Mouse (Mus musculus) ES-E14 (cell line): ENCODE results near the gene Cep164. TPM values are rescaled to one million over a fixed set of nuclear protein-coding genes. Genes with fewer than 3 reads are reported as not detected.
A peak's percentile ranks its signal among the peaks of the same experiment; 100 is the strongest.
"Not testable (repeated sequence)": the region's sequence is repeated elsewhere in the genome, so short reads cannot be mapped to it uniquely, and the experiment has no call there.

Source experiments
- DNase-seq: peaks from one replicate; pipeline ENCODE4 v3.0.0-alpha.2; 2013; ENCODE audit warnings: low read depth, low spot score
- H3K27ac ChIP-seq: 2 replicates; pipeline ENCODE4 v1.5.1; 2012; ENCODE audit warnings: low read depth, mild to moderate bottlenecking, low read length, moderate library complexity, mixed read lengths; ENCODE audit not compliant: poor library complexity, insufficient read depth, severe bottlenecking
- H3K36me3 ChIP-seq: 2 replicates; pipeline ENCODE4 v1.6.1; 2012; ENCODE audit warnings: mild to moderate bottlenecking, low read length, moderate library complexity, mixed read lengths; ENCODE audit not compliant: control insufficient read depth, poor library complexity, insufficient read depth, severe bottlenecking
- H3K4me1 ChIP-seq, 2 experiments: fragments of 150-350 bp in 1 of 2; sonication (generic) in 1 of 2; 2 replicates each; pipeline ENCODE4 v1.6.1; 2012; ENCODE audit warnings: low read length in 2 of 2, mild to moderate bottlenecking in 1 of 2, mixed read lengths in 1 of 2; ENCODE audit not compliant: control insufficient read depth in 2 of 2, insufficient read depth in 2 of 2, poor library complexity in 1 of 2
- H3K4me3 ChIP-seq, 2 experiments: fragments of 150-350 bp in 1 of 2; sonication (generic) in 1 of 2; 2 replicates each; pipeline ENCODE4 v1.5.1; 2012; ENCODE audit warnings: low read length in 2 of 2, low read depth in 1 of 2, mild to moderate bottlenecking in 1 of 2, mixed read lengths in 1 of 2; ENCODE audit not compliant: insufficient read depth in 1 of 2, poor library complexity in 1 of 2, severe bottlenecking in 1 of 2
- H3K9ac ChIP-seq: 2 replicates; pipeline ENCODE4 v1.6.1; 2012; ENCODE audit warnings: low read depth, mild to moderate bottlenecking, low read length, mixed read lengths; ENCODE audit not compliant: poor library complexity, insufficient read depth, severe bottlenecking
- H3K9me3 ChIP-seq: fragments of 150-350 bp; sonication (generic); 2 replicates; pipeline ENCODE4 v1.6.1; 2012; ENCODE audit warnings: low read depth, mild to moderate bottlenecking, low read length; ENCODE audit not compliant: control insufficient read depth, insufficient read depth
- CHD2 ChIP-seq: IDR thresholded peaks from 2 replicates; pipeline ENCODE4 v1.6.1; 2014; ENCODE audit warnings: mild to moderate bottlenecking, low read depth, low read length, inconsistent platforms
- HCFC1 ChIP-seq: IDR thresholded peaks from 2 replicates; pipeline ENCODE4 v1.6.1; 2012; ENCODE audit warnings: low read length, inconsistent platforms, borderline replicate concordance; ENCODE audit not compliant: insufficient read depth
- MAFK ChIP-seq: IDR thresholded peaks from 2 replicates; pipeline ENCODE4 v1.6.1; 2014; ENCODE audit warnings: mild to moderate bottlenecking, low read depth, low read length, inconsistent platforms; ENCODE audit not compliant: insufficient read depth
- ZC3H11A ChIP-seq: IDR thresholded peaks from 2 replicates; pipeline ENCODE4 v1.6.1; 2012; ENCODE audit warnings: low read depth, mild to moderate bottlenecking, inconsistent platforms, low read length, borderline replicate concordance
- ZNF384 ChIP-seq: IDR thresholded peaks from 2 replicates; pipeline ENCODE4 v1.6.1; 2012; ENCODE audit warnings: low read depth, low read length, inconsistent platforms
- in situ Hi-C, 2 experiments: fragments of 600-800 bp; cut with MboI; formaldehyde crosslinking; loops; one replicate each; pipeline ENCODE4 v1.15.1; 2025; ENCODE audit warnings: low sequenced_read_pairs in 2 of 2, inconsistent platforms in 1 of 2; ENCODE audit not compliant: unreplicated experiment in 2 of 2
- total RNA-seq: library from RNA; depleted of rRNA; stranded (reverse); fragments of 300-350 nt; gene quantifications from 2 replicates; pipeline ENCODE4 v1.2.3, GENCODE M21; 2012

Gene Cep164
- total RNA-seq, 1 experiment, result 19.1 TPM

GRCm38 (mm10) chr9:45783249-45784069 lies 45.0 kb downstream of the Cep164 start:
- H3K27ac ChIP-seq, result no peak overlapping the region
- TF ChIP-seq HCFC1, result no peak
- no peak for TF ChIP-seq MAFK
- TF ChIP-seq ZC3H11A, result no peak
- no peak for TF ChIP-seq CHD2
- TF ChIP-seq ZNF384, result no peak
- no peak overlapping the region for H3K4me3 ChIP-seq
- no peaks in the 10 kb centered on the region for H3K9me3 ChIP-seq
- H3K9ac ChIP-seq, result no peak overlapping the region
- H3K4me1 ChIP-seq, result no peaks in the 10 kb centered on the region
- in situ Hi-C loops, result no loop called here
- DNase-seq, result no peak
- peaks cover 7% of the 10 kb centered on the region; the same call in 1 of the 2 replicates for H3K36me3 ChIP-seq

- TF ChIP-seq HCFC1, result no peak
- no peak for TF ChIP-seq MAFK
- TF ChIP-seq ZNF384, result no peak
- TF ChIP-seq CHD2, result no peak
- no peak for TF ChIP-seq ZC3H11A
- Histone ChIP-seq H3K4me3 (no peak overlapping the region), H3K9ac (no peak overlapping the region), H3K36me3 (peaks cover 21% of the 10 kb centered on the region), H3K27ac (no peak overlapping the region), H3K4me1 (peaks cover 2 to 6% of the 10 kb centered on the region in 2 experiments; a peak in 1 of 4 replicates), H3K9me3 (no peaks in the 10 kb centered on the region)
- no peak for DNase-seq
- in situ Hi-C loops, result no loop called here
Measured at GRCm38 (mm10) chr9:45779201-45779600, 49.3 kb downstream of the Cep164 start.

- H3K27ac ChIP-seq, H3K9ac ChIP-seq, H3K4me1 ChIP-seq, in situ Hi-C loops, H3K9me3 ChIP-seq, H3K4me3 ChIP-seq: not testable (repeated sequence)
- peaks cover 26% of the 10 kb centered on the region for H3K36me3 ChIP-seq
- peak; percentile 53 for DNase-seq
Measured at GRCm38 (mm10) chr9:45776176-45776575, 52.3 kb downstream of the Cep164 start.

DNA sequence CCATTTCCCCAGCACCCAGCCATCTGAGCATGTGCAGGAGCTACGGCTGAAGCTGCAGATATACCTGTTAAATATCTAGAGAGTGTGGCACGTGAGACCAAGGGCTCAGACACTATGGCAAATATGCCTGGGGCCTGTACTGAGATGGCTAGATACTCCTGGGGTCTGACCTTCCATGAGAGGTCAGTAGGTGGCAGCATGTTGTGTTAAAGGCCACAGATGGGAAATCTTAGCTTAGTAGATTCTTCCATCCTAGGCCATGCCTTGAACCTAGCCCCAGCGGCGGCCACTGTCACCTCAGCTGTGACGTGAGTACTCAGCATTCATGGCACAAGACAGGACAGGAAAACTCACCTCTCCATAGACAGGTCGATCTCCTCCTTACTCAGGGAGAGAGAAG lies 54.4 kb downstream of the Cep164 start:
- H3K9me3 ChIP-seq, result no peaks in the 10 kb centered on the region
- DNase-seq, result no peak
- TF ChIP-seq CHD2 (no peak), ZNF384 (no peak), ZC3H11A (no peak)
- no peak overlapping the region for H3K27ac ChIP-seq
- H3K36me3 ChIP-seq, result peaks cover 27% of the 10 kb centered on the region
- H3K4me1 ChIP-seq, result peaks cover 2 to 6% of the 10 kb centered on the region in 2 experiments; a peak in 1 of 4 replicates
- H3K9ac ChIP-seq, result no peak overlapping the region
- in situ Hi-C loops, result no loop called here
- H3K4me3 ChIP-seq, result no peak overlapping the region

GRCm38 (mm10) chr9:45769596-45769995 lies 58.9 kb downstream of the Cep164 start:
- DNase-seq, result no peak
- H3K4me1 ChIP-seq, result peaks cover 0 to 7% of the 10 kb centered on the region in 2 experiments; a peak in 2 of 4 replicates
- H3K9ac ChIP-seq, result no peak overlapping the region
- no peaks in the 10 kb centered on the region for H3K9me3 ChIP-seq
- TF ChIP-seq ZNF384 (no peak), ZC3H11A (no peak), HCFC1 (no peak), MAFK (no peak), CHD2 (no peak)
- H3K27ac ChIP-seq, result no peak overlapping the region
- in situ Hi-C loops, result no loop called here
- H3K36me3 ChIP-seq, result peaks cover 11% of the 10 kb centered on the region
- no peak overlapping the region for H3K4me3 ChIP-seq
